Mouse (Mus musculus): ENCODE data around the gene Hmgb1. TPM values are rescaled to one million over a fixed set of nuclear protein-coding genes. Genes with fewer than 3 reads are reported as not detected.
A peak's percentile ranks its signal among the peaks of the same experiment; 100 is the strongest.

Gene Hmgb1
- total and polyA plus RNA-seq, 2 experiments from 2014 or later: 128 to 757 TPM

DNA sequence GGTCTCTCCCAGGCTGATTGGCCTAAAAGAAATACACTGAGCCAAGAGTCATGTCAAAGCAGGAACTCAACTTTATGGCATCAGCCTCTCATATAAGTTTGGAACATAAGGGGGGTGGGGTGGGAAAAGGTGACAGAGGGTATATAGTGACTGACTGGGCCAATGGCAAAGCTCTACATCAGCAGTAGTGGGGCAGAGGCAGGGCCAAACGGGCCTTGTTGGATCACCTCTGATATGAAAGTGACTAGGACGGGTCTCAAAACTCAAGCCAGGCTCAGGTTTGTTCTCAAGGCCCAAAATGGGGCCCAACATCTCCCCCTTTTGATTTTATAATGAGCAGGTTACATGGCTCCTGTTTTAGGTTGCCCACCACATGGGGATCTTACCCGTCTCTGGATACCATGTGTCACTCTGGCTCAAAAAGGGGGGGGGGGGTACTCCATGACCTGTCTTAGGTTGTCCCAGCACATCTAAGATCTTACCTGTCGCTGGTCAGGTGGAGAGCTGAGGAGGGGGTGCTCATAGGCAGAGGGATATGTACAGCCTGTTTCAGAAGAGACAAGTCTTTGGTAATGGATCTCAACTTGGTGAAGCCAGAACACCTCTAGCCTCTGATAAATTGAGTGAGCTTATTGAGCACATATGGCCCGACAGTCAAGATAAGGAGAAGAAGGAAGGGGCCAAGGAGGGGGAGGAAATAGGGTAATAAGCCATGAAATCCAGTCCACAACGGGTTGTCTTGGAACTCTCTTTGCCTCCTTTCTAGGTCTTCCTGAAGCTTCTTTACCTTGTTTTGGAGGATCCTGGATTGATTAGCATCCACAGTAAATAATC, 33.5 kb upstream of the Hmgb1 start:
- H3K36me3 ChIP-seq (ENCODE audit: insufficient read depth, low read length): peaks cover 33% of the 10 kb centered on the region
- no peak overlapping the region for H3K4me2 ChIP-seq (ENCODE audit: low read depth, low read length)
- H3K9me3 ChIP-seq (ENCODE audit: low read length): no peaks in the 10 kb centered on the region
- WGBS: 95% methylated on average over 6 of the region's 6 CpGs
- no peaks in the 10 kb centered on the region for H3K4me1 ChIP-seq (ENCODE audit: insufficient read depth, low read length)
- no peak overlapping the region for H3K4me3 ChIP-seq (ENCODE audit: low read length)
- DNase-seq (ENCODE audit: low spot score) (no peak), ATAC-seq (no peak)
- H3K9ac ChIP-seq (replicated peaks; ENCODE audit: low read length): no peak overlapping the region
- TF ChIP-seq CTCF (IDR thresholded peaks at IDR 0.05; ENCODE audit: low read depth): no peak
- no peaks in the 10 kb centered on the region for H3K27me3 ChIP-seq (ENCODE audit: insufficient read depth, low read length)
- no peak overlapping the region for H3K27ac ChIP-seq

DNA sequence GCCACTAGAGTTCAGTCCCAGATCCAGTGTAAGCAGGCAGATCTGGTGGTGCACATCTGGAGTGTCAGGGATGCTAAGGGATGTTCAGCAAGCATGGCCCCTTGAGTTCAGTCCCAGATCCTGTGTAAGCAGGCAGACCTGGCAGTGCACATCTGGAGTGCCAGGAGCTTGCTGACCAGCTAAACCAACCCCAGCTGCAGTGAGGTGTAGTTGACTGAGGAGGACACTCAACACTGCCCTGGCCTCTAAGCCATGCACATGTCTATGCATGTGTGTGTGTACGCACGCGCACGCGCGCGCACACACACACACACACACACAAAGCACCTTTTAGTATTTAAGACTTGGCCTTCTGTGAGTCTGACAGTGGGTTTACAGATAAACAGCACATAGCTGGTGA, 31.3 kb upstream of the Hmgb1 start:
- no peaks in the 10 kb centered on the region for H3K4me1 ChIP-seq (ENCODE audit: insufficient read depth, low read length)
- no peak for ATAC-seq
- no peak overlapping the region for H3K4me3 ChIP-seq (ENCODE audit: low read length)
- H3K9me3 ChIP-seq (ENCODE audit: low read length): no peaks in the 10 kb centered on the region
- H3K9ac ChIP-seq (replicated peaks; ENCODE audit: low read length): no peak overlapping the region
- no peak overlapping the region for H3K4me2 ChIP-seq (ENCODE audit: low read depth, low read length)
- no peak for TF ChIP-seq CTCF (IDR thresholded peaks at IDR 0.05; ENCODE audit: low read depth)
- 98% methylated on average over 7 of the region's 7 CpGs for WGBS
- no peaks in the 10 kb centered on the region for H3K27me3 ChIP-seq (ENCODE audit: insufficient read depth, low read length)
- peaks cover 44% of the 10 kb centered on the region for H3K36me3 ChIP-seq (ENCODE audit: insufficient read depth, low read length)
- H3K27ac ChIP-seq: no peak overlapping the region
- no peak for DNase-seq (ENCODE audit: low spot score)

DNA sequence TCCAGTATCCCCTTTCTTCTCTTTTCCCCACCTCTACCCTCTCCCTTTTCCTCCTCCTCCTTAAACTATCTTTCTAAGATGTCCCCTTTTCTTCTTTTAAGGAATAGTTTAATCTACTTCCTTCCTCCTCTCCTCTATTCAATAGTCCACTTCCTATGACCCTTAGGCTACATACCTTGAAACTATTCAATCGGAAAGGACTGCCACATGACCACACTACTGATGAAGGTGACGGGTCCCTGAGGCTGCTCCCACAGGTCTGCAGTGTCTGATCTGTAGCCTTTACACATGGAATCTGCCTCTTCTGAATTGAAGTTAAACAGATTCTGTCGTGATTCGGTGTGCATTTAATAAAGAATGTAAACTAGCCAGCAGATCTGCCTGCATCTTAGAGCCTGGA, 28.5 kb upstream of the Hmgb1 start:
- H3K27ac ChIP-seq: no peak overlapping the region
- no peaks in the 10 kb centered on the region for H3K4me1 ChIP-seq (ENCODE audit: insufficient read depth, low read length)
- DNase-seq (ENCODE audit: low spot score): no peak
- no peak for ATAC-seq
- TF ChIP-seq CTCF (IDR thresholded peaks at IDR 0.05; ENCODE audit: low read depth): no peak
- no peak overlapping the region for H3K9ac ChIP-seq (replicated peaks; ENCODE audit: low read length)
- H3K4me3 ChIP-seq (ENCODE audit: low read length): no peak overlapping the region
- 86% methylated on average over 4 of the region's 4 CpGs for WGBS
- no peaks in the 10 kb centered on the region for H3K27me3 ChIP-seq (ENCODE audit: insufficient read depth, low read length)
- H3K36me3 ChIP-seq (ENCODE audit: insufficient read depth, low read length): peaks cover 44% of the 10 kb centered on the region
- H3K9me3 ChIP-seq (ENCODE audit: low read length): no peaks in the 10 kb centered on the region
- no peak overlapping the region for H3K4me2 ChIP-seq (ENCODE audit: low read depth, low read length)

DNA sequence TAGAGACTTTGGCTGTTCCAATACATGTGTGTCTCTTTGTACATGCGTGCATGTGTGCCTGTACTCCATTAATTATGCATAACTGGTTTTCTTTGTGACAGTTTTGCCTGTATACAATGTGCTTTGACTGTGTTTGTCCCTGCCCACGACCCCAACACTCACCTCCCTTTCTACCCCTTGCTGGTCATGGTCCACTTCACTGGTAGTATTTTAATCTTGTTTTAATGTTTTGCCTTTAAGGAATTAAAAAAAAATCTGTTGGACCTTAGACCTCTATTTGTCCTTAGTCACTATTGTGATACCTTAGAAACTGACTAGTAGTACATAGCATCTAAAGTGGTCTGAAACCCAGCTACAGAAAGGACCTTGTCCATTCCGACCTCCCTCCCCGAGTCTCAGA, 26.8 kb upstream of the Hmgb1 start:
- Histone ChIP-seq H3K36me3 (ENCODE audit: insufficient read depth, low read length) (peaks cover 42% of the 10 kb centered on the region), H3K9me3 (ENCODE audit: low read length) (no peaks in the 10 kb centered on the region), H3K27ac (no peak overlapping the region), H3K27me3 (ENCODE audit: insufficient read depth, low read length) (no peaks in the 10 kb centered on the region), H3K9ac (replicated peaks; ENCODE audit: low read length) (no peak overlapping the region), H3K4me3 (ENCODE audit: low read length) (no peak overlapping the region), H3K4me2 (ENCODE audit: low read depth, low read length) (no peak overlapping the region), H3K4me1 (ENCODE audit: insufficient read depth, low read length) (no peaks in the 10 kb centered on the region)
- no peak for TF ChIP-seq CTCF (IDR thresholded peaks at IDR 0.05; ENCODE audit: low read depth)
- DNase-seq (ENCODE audit: low spot score) (no peak), ATAC-seq (no peak)
- 74% methylated on average over 4 of the region's 4 CpGs for WGBS

DNA sequence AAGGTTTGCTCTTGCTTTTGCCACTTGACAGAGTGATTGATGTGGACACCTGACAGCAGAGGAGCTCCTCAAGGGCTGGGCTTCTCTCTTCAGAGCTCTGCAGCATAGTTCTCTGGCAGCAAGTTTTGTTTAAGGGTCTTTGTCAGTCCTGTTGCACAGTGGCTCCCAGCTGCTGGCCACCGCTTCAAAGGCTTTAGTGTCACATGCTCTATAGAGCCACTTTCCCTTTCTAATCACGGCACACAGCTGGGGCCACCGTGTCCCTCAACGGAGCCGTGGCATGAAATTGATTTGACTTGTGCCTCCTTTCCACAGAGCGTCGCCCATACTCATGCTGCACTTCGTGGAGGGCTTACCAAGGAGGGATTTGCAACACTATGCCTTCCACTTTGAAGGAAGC, 25.0 kb upstream of the Hmgb1 start:
- no peak overlapping the region for H3K4me2 ChIP-seq (ENCODE audit: low read depth, low read length)
- TF ChIP-seq CTCF (IDR thresholded peaks at IDR 0.05; ENCODE audit: low read depth): no peak
- peaks cover 38% of the 10 kb centered on the region for H3K36me3 ChIP-seq (ENCODE audit: insufficient read depth, low read length)
- 19% methylated on average over 8 of the region's 8 CpGs for WGBS
- H3K27me3 ChIP-seq (ENCODE audit: insufficient read depth, low read length): no peaks in the 10 kb centered on the region
- no peaks in the 10 kb centered on the region for H3K4me1 ChIP-seq (ENCODE audit: insufficient read depth, low read length)
- DNase-seq (ENCODE audit: low spot score) (peak; percentile 67), ATAC-seq (peak; percentile 87)
- H3K9ac ChIP-seq (replicated peaks; ENCODE audit: low read length): no peak overlapping the region
- H3K4me3 ChIP-seq (ENCODE audit: low read length): no peak overlapping the region
- H3K27ac ChIP-seq: no peak overlapping the region
- H3K9me3 ChIP-seq (ENCODE audit: low read length): no peaks in the 10 kb centered on the region

DNA sequence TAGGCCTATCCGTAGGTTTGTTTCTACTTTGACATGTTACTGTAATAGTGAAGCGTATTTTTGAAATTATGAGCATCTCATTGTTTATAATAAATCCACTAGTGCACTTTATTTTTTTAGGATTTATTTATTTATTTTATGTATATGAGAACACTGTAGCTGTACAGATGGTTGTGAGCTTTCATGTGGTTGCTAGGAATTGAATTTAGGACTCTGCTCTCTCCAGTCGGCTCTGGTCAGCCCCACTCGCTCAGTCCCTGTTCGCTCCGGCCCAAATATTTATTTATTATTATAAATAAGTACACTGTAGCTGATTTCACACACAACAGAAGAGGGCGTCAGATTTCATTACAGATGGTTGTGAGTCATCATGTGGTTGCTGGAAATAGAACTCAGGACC, 24.5 kb upstream of the Hmgb1 start:
- ATAC-seq (no peak), DNase-seq (ENCODE audit: low spot score) (no peak)
- Histone ChIP-seq H3K27me3 (ENCODE audit: insufficient read depth, low read length) (no peaks in the 10 kb centered on the region), H3K27ac (no peak overlapping the region), H3K4me3 (ENCODE audit: low read length) (no peak overlapping the region), H3K9ac (replicated peaks; ENCODE audit: low read length) (no peak overlapping the region), H3K4me1 (ENCODE audit: insufficient read depth, low read length) (no peaks in the 10 kb centered on the region), H3K4me2 (ENCODE audit: low read depth, low read length) (no peak overlapping the region), H3K36me3 (ENCODE audit: insufficient read depth, low read length) (peaks cover 38% of the 10 kb centered on the region), H3K9me3 (ENCODE audit: low read length) (no peaks in the 10 kb centered on the region)
- WGBS: 67% methylated on average over 7 of the region's 7 CpGs
- TF ChIP-seq CTCF (IDR thresholded peaks at IDR 0.05; ENCODE audit: low read depth): no peak

DNA sequence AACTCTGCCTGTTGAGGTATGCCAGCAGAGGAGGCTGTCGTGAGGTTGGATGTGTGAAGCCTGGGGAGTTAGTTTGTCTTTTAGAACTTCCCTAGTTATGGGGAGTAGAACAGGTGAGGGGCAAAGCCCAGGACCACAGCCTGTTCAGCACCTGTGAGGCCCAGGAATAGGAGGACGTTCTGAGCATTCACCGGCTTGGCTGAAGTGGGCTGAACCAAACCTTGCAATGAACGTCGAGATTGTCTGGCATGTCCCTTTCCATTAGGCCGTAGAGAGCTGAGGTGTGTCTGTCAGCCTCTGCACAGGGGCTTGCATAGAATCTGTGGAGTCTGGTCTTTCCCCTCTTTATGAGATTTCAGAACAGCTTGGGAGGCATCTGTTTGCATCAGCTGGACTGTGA, 23.4 kb upstream of the Hmgb1 start:
- DNase-seq (ENCODE audit: low spot score) (no peak), ATAC-seq (no peak)
- 73% methylated on average over 6 of the region's 6 CpGs for WGBS
- H3K27ac ChIP-seq: no peak overlapping the region
- no peak overlapping the region for H3K4me2 ChIP-seq (ENCODE audit: low read depth, low read length)
- H3K27me3 ChIP-seq (ENCODE audit: insufficient read depth, low read length): no peaks in the 10 kb centered on the region
- H3K36me3 ChIP-seq (ENCODE audit: insufficient read depth, low read length): peaks cover 38% of the 10 kb centered on the region
- H3K4me1 ChIP-seq (ENCODE audit: insufficient read depth, low read length): no peaks in the 10 kb centered on the region
- no peak overlapping the region for H3K4me3 ChIP-seq (ENCODE audit: low read length)
- H3K9ac ChIP-seq (replicated peaks; ENCODE audit: low read length): no peak overlapping the region
- H3K9me3 ChIP-seq (ENCODE audit: low read length): no peaks in the 10 kb centered on the region
- TF ChIP-seq CTCF (IDR thresholded peaks at IDR 0.05; ENCODE audit: low read depth): no peak
